Mouse (Mus musculus): ENCODE measurements around the gene Lrwd1. TPM values are rescaled to one million over a fixed set of nuclear protein-coding genes. Genes with fewer than 3 reads are reported as not detected.

Gene Lrwd1
- total and polyA plus RNA-seq, 3 experiments, result 16.6 to 92.6 (median 43.3) TPM

DNA sequence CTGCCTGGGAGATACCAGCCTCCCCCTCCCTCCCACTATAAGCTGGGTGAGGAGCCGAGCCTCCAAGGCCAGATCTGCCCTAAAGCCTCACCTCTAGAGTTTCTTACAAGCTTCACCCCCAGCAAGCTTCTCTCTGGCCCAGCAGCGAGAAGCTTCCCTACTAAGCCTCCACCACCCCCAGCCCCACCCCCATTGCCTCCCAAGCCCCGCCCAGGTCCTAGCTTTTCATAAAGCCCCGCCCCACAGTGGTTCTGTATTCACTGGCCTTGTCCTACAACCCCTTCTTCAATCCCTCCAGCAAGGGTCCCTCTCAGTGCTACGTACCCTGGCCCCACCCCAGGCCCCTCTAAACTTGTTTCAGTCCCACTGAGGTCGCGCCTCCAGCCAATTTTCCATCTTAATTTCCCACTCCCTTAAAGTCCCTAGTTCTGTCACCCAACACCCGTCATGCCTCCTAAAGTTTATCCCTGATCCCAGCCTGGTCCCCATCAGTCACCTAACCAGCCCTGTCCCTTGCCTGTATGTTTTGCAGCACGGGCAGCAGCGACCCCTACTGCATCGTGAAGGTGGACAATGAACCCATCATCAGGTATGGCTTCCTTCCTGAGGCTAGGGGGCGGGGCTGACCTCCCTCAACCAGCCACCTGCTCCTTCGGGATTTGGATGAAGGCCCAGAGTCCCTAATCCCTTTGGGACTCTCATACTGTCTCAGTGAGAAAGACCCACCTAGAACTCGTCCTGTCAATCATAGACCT, 46.9 kb downstream of the Lrwd1 start:
- no peaks in the 10 kb centered on the region for H3K36me3 ChIP-seq (replicated peaks)
- no peaks in the 10 kb centered on the region for H3K9me3 ChIP-seq (replicated peaks)
- no peak for DNase-seq (ENCODE audit: low spot score)
- TF ChIP-seq GATA2 (IDR thresholded peaks at IDR 0.05; ENCODE audit: borderline replicate concordance, low read depth, low read length), result no peak
- TF ChIP-seq GATA1 (IDR thresholded peaks at IDR 0.05; ENCODE audit: borderline replicate concordance, low read length), result no peak
- no peak for TF ChIP-seq CTCF (IDR thresholded peaks at IDR 0.05; ENCODE audit: low read depth, low read length)
- TF ChIP-seq TAL1 (conservative IDR thresholded peaks at IDR 0.05; ENCODE audit: low read depth, low read length), result no peak
- TF ChIP-seq POLR2AphosphoS5 (IDR thresholded peaks at IDR 0.05; ENCODE audit: insufficient replicate concordance, low read depth, low read length), result no peak
- peaks cover 53% of the 10 kb centered on the region for H3K27me3 ChIP-seq (ENCODE audit: insufficient read depth, low read length)
- no peak overlapping the region for H3K4me3 ChIP-seq (ENCODE audit: low read depth, low read length)
- no peak for ATAC-seq (ENCODE audit: extremely low read depth, insufficient number of reproducible peaks, low FRiP score, poor library complexity, severe bottlenecking)
- peaks cover 13% of the 10 kb centered on the region for H3K4me1 ChIP-seq (ENCODE audit: insufficient read depth, low read depth, low read length)

DNA sequence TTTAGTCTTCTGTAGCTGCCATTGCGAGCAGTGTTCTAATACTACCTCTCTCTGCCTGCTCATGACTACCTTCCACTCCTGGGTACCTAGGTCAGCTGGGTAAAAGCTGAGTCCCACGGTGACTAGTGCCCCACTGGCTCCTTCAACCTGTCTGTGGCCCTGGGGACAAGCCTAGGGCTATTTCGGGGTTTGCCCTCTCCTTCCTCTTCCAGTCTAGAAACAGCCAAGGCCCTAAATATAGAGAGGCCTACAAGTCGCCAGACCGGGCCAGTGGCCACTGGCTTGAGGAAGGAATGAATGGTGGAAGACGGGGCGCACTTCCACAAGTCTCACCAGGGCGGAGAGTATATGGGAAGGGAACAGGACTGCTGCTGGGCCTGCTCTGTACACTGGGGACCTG, 49.6 kb downstream of the Lrwd1 start:
- peaks cover 21% of the 10 kb centered on the region for H3K4me1 ChIP-seq (ENCODE audit: insufficient read depth, low read depth, low read length)
- ATAC-seq (ENCODE audit: extremely low read depth, insufficient number of reproducible peaks, low FRiP score, poor library complexity, severe bottlenecking), result no peak
- H3K36me3 ChIP-seq (replicated peaks), result no peaks in the 10 kb centered on the region
- no peak overlapping the region for H3K4me3 ChIP-seq (ENCODE audit: low read depth, low read length)
- H3K9me3 ChIP-seq (replicated peaks), result no peaks in the 10 kb centered on the region
- no peak for DNase-seq (ENCODE audit: low spot score)
- TF ChIP-seq POLR2AphosphoS5 (IDR thresholded peaks at IDR 0.05; ENCODE audit: insufficient replicate concordance, low read depth, low read length), result no peak
- no peak for TF ChIP-seq CTCF (IDR thresholded peaks at IDR 0.05; ENCODE audit: low read depth, low read length)
- no peak for TF ChIP-seq GATA2 (IDR thresholded peaks at IDR 0.05; ENCODE audit: borderline replicate concordance, low read depth, low read length)
- no peak for TF ChIP-seq TAL1 (conservative IDR thresholded peaks at IDR 0.05; ENCODE audit: low read depth, low read length)
- TF ChIP-seq GATA1 (IDR thresholded peaks at IDR 0.05; ENCODE audit: borderline replicate concordance, low read length), result no peak
- H3K27me3 ChIP-seq (ENCODE audit: insufficient read depth, low read length), result peaks cover 46% of the 10 kb centered on the region

DNA sequence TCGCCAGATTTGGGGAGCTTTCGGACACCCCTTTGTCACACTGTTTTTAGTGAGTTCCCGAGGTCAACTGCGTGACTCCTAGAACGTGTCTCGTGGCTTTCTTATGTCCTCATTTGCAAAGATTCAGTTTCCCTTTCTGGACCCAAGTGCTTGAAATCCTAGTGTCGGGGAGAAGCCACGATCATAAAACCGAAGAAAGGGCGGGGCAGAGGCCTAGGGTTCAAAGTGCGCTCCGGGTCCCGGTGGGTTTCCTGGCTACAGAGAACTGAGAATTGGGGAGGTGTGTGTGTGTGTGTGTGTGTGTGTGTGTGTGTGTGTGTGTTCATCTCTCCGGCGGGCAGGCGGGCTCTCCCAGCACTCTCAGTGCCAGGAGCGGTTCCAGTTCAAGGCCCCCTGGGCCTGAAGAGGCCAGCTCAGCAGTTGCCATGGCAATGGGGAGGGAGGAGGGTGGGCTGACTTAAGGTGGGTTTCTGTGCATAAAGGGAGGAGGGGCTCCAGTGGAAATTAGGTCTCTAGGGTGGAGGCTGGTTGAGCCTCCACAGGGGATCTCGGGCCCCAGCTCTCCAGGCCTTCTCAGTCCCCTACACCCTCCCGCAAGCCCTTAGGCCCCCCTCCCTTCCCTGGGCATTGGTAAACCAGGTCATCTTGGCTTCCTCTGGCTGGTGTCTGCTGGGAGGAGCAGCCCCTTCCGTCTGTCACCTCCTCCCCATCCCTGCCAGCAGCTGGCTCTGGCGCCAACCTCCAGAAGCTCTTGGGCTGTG, 50.8 kb downstream of the Lrwd1 start:
- TF ChIP-seq GATA2 (IDR thresholded peaks at IDR 0.05; ENCODE audit: borderline replicate concordance, low read depth, low read length) (no peak), CTCF (IDR thresholded peaks at IDR 0.05; ENCODE audit: low read depth, low read length) (no peak), POLR2AphosphoS5 (IDR thresholded peaks at IDR 0.05; ENCODE audit: insufficient replicate concordance, low read depth, low read length) (no peak), TAL1 (conservative IDR thresholded peaks at IDR 0.05; ENCODE audit: low read depth, low read length) (no peak), GATA1 (IDR thresholded peaks at IDR 0.05; ENCODE audit: borderline replicate concordance, low read length) (no peak)
- H3K9me3 ChIP-seq (replicated peaks), result no peaks in the 10 kb centered on the region
- no peak for ATAC-seq (ENCODE audit: extremely low read depth, insufficient number of reproducible peaks, low FRiP score, poor library complexity, severe bottlenecking)
- DNase-seq (ENCODE audit: low spot score), result no peak
- H3K27me3 ChIP-seq (ENCODE audit: insufficient read depth, low read length), result peaks cover 38% of the 10 kb centered on the region
- no peak overlapping the region for H3K4me3 ChIP-seq (ENCODE audit: low read depth, low read length)
- H3K36me3 ChIP-seq (replicated peaks), result no peaks in the 10 kb centered on the region
- H3K4me1 ChIP-seq (ENCODE audit: insufficient read depth, low read depth, low read length), result peaks cover 21% of the 10 kb centered on the region

DNA sequence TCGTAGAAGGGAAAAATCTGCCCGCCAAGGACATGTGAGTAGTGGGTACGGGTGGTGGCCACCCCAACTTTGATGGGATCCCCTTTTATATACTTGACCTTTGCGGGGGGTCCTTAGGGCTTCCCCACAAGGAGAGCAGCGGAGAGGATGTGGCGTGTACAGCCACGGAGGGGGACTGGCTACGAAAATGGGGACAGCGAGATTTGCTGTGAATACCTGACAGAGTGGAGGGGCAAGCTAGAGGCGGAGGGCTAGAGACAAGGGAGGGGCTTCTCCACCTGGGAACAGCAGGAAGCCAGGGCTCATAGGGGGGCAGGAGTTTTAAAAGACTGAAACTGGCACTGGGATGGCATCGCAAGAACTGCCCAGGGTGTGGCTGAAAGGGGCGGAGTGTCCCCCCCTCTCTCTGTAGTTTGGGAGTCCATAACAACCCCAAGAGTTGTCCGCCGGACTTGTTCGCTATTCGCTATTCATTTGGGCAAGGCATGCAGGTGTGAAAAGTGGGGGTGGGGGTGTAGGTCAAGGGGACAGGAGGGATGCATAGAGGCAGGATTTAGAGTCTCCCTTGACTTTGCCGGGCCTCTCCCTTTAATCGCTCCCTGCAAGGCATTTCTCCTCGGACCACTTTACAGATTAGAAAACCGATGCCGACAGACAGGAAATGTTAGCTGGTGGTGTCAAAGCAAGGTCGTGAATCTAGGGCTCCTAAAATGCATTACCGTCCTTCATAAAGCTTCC, 51.6 kb downstream of the Lrwd1 start:
- Histone ChIP-seq H3K36me3 (replicated peaks) (no peaks in the 10 kb centered on the region), H3K4me3 (ENCODE audit: low read depth, low read length) (peak overlapping the region; percentile 69), H3K4me1 (ENCODE audit: insufficient read depth, low read depth, low read length) (peaks cover 21% of the 10 kb centered on the region), H3K27me3 (ENCODE audit: insufficient read depth, low read length) (peaks cover 38% of the 10 kb centered on the region), H3K9me3 (replicated peaks) (no peaks in the 10 kb centered on the region)
- no peak for ATAC-seq (ENCODE audit: extremely low read depth, insufficient number of reproducible peaks, low FRiP score, poor library complexity, severe bottlenecking)
- no peak for DNase-seq (ENCODE audit: low spot score)
- TF ChIP-seq POLR2AphosphoS5 (IDR thresholded peaks at IDR 0.05; ENCODE audit: insufficient replicate concordance, low read depth, low read length) (no peak), CTCF (IDR thresholded peaks at IDR 0.05; ENCODE audit: low read depth, low read length) (no peak), TAL1 (conservative IDR thresholded peaks at IDR 0.05; ENCODE audit: low read depth, low read length) (no peak), GATA1 (IDR thresholded peaks at IDR 0.05; ENCODE audit: borderline replicate concordance, low read length) (no peak), GATA2 (IDR thresholded peaks at IDR 0.05; ENCODE audit: borderline replicate concordance, low read depth, low read length) (no peak)

DNA sequence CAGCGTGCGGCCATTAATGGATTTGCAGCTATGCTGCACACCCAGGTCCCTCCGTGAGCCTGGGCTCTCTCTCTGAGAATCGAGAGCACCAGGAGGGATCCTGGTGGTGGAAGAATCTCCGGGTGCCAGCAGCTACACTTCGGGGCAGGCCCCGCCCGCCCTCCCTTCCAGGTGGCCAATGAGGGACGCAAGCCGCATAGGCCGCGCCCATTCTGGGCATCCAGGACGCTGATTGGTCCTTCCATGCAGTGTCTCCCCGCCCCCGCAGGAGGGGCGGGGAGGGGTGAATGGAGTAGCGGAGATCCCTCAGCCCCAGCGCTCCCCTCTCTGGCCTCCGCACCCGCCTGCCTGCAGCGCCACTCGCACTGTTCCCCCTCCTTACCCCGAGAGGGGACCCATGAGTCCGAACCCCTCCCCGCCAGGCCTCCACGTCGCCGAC, 52.2 kb downstream of the Lrwd1 start, which contains the start of gene Rasa4:
Gene Rasa4, plus strand, starts transcription at position 248 of the 439 bp plus-strand sequence.
- Histone ChIP-seq H3K36me3 (replicated peaks) (no peaks in the 10 kb centered on the region), H3K4me1 (ENCODE audit: insufficient read depth, low read depth, low read length) (peaks cover 21% of the 10 kb centered on the region), H3K4me3 (ENCODE audit: low read depth, low read length) (peak within 1 kb of the TSS; percentile 69), H3K9me3 (replicated peaks) (no peaks in the 10 kb centered on the region), H3K27me3 (ENCODE audit: insufficient read depth, low read length) (peaks cover 37% of the 10 kb centered on the region)
- ATAC-seq (ENCODE audit: extremely low read depth, insufficient number of reproducible peaks, low FRiP score, poor library complexity, severe bottlenecking) (peak; percentile 99), DNase-seq (ENCODE audit: low spot score) (peak; percentile 95)
- no peak for TF ChIP-seq GATA1 (IDR thresholded peaks at IDR 0.05; ENCODE audit: borderline replicate concordance, low read length)
- no peak for TF ChIP-seq POLR2AphosphoS5 (IDR thresholded peaks at IDR 0.05; ENCODE audit: insufficient replicate concordance, low read depth, low read length)
- TF ChIP-seq CTCF (IDR thresholded peaks at IDR 0.05; ENCODE audit: low read depth, low read length), result no peak
- no peak for TF ChIP-seq GATA2 (IDR thresholded peaks at IDR 0.05; ENCODE audit: borderline replicate concordance, low read depth, low read length)
- TF ChIP-seq TAL1 (conservative IDR thresholded peaks at IDR 0.05; ENCODE audit: low read depth, low read length), result no peak
